Mouse (Mus musculus) bone marrow macrophage, adult 2 months (primary cell): ENCODE measurements around the gene Akap2.

Experiments used
- CTCF ChIP-seq: IDR thresholded peaks from 2 replicates; pipeline ENCODE4 v1.5.1; 2012; ENCODE audit warnings: low read depth, mild to moderate bottlenecking, low read length, moderate library complexity
- POLR2A ChIP-seq: IDR thresholded peaks from 2 replicates; pipeline ENCODE4 v1.6.1; 2012; ENCODE audit warnings: mild to moderate bottlenecking, low read depth, low read length, borderline replicate concordance

- TF ChIP-seq POLR2A (no peak), CTCF (no peak)
Observed at GRCm38 (mm10) chr4:57930559-57931170, 213.2 kb downstream of the Akap2 start.
